Mouse (Mus musculus) embryonic facial prominence, embryonic 12.5 days (tissue): ENCODE data around the gene Aff3. TPM values are rescaled to one million over a fixed set of nuclear protein-coding genes. Genes with fewer than 3 reads are reported as not detected.

Source experiments
- ATAC-seq: fragments of 200-750 bp; cut with Nextera tagmentation; 2 replicates; pipeline ENCODE4 v1.8.0; 2017; ENCODE audit not compliant: insufficient number of reproducible peaks, insufficient read depth, low FRiP score, low TSS enrichment
- H3K27ac ChIP-seq: fragments of 300-500 bp; sonication (generic); 2 replicates; pipeline ENCODE4 v1.5.1; 2016; ENCODE audit warnings: mild to moderate bottlenecking
- H3K27me3 ChIP-seq: fragments of 300-500 bp; sonication (generic); 2 replicates; pipeline ENCODE4 v1.6.1; 2016; ENCODE audit warnings: mild to moderate bottlenecking, moderate library complexity
- H3K36me3 ChIP-seq: fragments of 300-500 bp; sonication (generic); 2 replicates; pipeline ENCODE4 v1.6.1; 2016; ENCODE audit warnings: mild to moderate bottlenecking
- H3K4me1 ChIP-seq: fragments of 300-500 bp; sonication (generic); 2 replicates; pipeline ENCODE4 v1.6.1; 2016
- H3K4me2 ChIP-seq: fragments of 300-500 bp; sonication (generic); replicated peaks from 2 replicates; pipeline ENCODE4 v1.6.1; 2016; ENCODE audit warnings: mild to moderate bottlenecking, moderate library complexity
- H3K4me3 ChIP-seq: fragments of 300-500 bp; sonication (generic); 2 replicates; pipeline ENCODE4 v1.5.1; 2016; ENCODE audit warnings: mild to moderate bottlenecking
- H3K9ac ChIP-seq: fragments of 300-500 bp; sonication (generic); 2 replicates; pipeline ENCODE4 v1.6.1; 2016; ENCODE audit warnings: mild to moderate bottlenecking, moderate library complexity
- H3K9me3 ChIP-seq: fragments of 300-500 bp; sonication (generic); 2 replicates; pipeline ENCODE4 v1.6.1; 2016; ENCODE audit warnings: mild to moderate bottlenecking, moderate library complexity
- WGBS: fragments of 180-500 bp; shearing (Covaris S2); methylation state at CpG from one replicate; pipeline ENCODE4 v1.1.7; 2016; 5-methylcytosine and 5-hydroxymethylcytosine counted together
- polyA plus RNA-seq: library from polyadenylated mRNA; unstranded; fragments of >200 nt; fragmentation: Nextera tagmentation; extraction: Ambion mirVana; gene quantifications from 2 replicates; pipeline ENCODE4 v1.2.1, GENCODE M21; 2016

Aff3 gene
- polyA plus RNA-seq, 1 experiment from 2014 or later, result 32.9 TPM

DNA sequence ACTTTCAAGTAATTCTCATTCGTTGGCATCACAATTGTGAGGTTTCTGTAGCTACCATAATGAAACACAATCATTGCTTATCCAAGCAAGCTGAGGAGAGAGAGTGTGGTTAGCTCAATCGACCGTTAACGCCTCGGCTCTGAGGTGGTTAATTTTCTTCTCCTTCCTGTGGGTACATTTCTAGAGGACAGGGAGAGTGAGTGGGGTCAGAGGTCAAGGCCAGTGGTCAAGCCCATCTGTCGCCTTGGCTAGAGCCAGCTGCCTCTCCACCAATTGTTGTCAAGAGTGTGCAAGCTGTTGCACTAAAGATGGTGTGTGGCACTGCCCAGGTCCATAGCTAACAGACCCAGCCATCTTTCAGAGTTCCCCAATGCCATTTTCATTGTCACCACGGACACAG is 14.7 kb downstream of the Aff3 start:
- Histone ChIP-seq H3K9me3 (no peaks in the 10 kb centered on the region), H3K9ac (no peak overlapping the region), H3K4me1 (0 out of 2 replicates have a peak, but pooled peaks cover 2% of the 10 kb centered on the region), H3K27ac (no peak overlapping the region), H3K4me3 (no peak overlapping the region), H3K4me2 (no peak overlapping the region), H3K27me3 (no peaks in the 10 kb centered on the region), H3K36me3 (no peaks in the 10 kb centered on the region)
- 52% methylated on average over 7 of the region's 7 CpGs for WGBS
- no peak for ATAC-seq

DNA sequence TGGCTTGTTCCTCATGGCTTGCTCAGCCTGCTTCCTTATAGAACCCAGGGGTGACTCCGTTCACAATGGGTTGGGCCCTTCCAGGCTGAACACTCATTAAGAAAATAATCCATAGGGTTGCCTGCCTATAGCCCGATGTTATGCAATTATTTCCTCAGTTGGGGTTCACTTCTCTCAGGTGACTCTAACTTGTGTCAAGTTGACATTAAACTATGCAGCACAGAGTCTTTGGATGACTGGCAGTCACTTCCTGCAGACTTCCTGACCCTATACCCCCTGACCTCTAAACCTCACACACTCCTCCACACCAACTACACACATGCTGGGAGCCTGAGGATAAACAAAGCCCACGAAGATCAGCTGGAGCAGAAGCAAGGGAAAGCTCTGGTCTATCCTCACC is 15.6 kb downstream of the Aff3 start:
- no peaks in the 10 kb centered on the region for H3K27me3 ChIP-seq
- no peaks in the 10 kb centered on the region for H3K9me3 ChIP-seq
- H3K4me1 ChIP-seq, result 0 out of 2 replicates have a peak, but pooled peaks cover 2% of the 10 kb centered on the region
- 37% methylated on average over 3 of the region's 3 CpGs for WGBS
- no peaks in the 10 kb centered on the region for H3K36me3 ChIP-seq
- no peak overlapping the region for H3K4me2 ChIP-seq
- no peak overlapping the region for H3K9ac ChIP-seq
- ATAC-seq, result no peak
- no peak overlapping the region for H3K27ac ChIP-seq
- no peak overlapping the region for H3K4me3 ChIP-seq

DNA sequence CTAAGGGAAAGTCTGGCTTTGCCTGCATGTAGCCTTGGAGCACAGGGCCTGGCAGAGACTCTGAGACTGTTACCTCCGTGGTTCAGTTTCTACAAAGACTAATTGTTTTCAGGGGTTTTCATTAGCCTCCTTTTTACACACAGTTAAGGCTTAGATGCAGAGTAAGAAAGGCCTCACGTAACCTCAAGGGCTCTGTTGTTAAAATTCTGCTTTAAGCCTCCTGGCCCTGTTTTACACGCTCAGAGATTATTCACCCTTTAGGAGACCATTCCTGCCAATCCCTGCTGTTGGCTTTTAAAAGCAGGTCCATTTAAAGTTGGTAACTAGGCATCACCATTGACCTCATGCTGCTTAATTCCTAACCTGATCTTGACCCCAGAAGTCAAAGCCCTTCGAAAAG is 22.5 kb downstream of the Aff3 start:
- ATAC-seq, result no peak
- Histone ChIP-seq H3K27ac (no peak overlapping the region), H3K4me2 (no peak overlapping the region), H3K9ac (no peak overlapping the region), H3K36me3 (no peaks in the 10 kb centered on the region), H3K4me3 (no peak overlapping the region), H3K27me3 (no peaks in the 10 kb centered on the region), H3K9me3 (no peaks in the 10 kb centered on the region), H3K4me1 (no peaks in the 10 kb centered on the region)
- WGBS, result 24% methylated on average over 4 of the region's 4 CpGs

- no peak for ATAC-seq
- H3K4me1 ChIP-seq, result 0 out of 2 replicates have a peak, but pooled peaks cover 4% of the 10 kb centered on the region
These were observed 25.1 kb downstream of the Aff3 start for GRCm38 (mm10) chr1:38639669-38640068.

DNA sequence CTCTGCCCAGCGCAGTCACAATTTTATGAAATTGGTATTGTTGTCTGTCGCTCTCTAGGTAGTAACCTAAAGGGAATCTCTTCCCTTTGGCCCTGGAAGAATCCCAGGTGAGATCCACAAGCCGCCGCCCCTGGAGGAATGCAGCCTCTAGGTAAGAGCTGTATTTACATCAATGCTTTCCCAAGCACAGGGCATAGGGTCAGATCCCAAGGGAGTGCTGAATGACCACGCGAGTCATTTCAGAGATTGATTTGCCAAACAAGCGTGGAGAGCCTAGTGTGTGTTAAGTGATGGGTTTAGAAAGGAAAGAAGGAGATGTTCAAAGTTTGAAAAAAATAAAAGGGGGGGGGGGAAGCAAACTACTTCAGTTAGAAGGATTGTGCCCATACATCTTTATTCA is 29.2 kb downstream of the Aff3 start:
- Histone ChIP-seq H3K27me3 (no peaks in the 10 kb centered on the region), H3K27ac (no peak overlapping the region), H3K4me1 (peaks cover 8% of the 10 kb centered on the region; the same call in 1 of the 2 replicates), H3K9ac (no peak overlapping the region), H3K4me3 (no peak overlapping the region), H3K9me3 (no peaks in the 10 kb centered on the region), H3K36me3 (no peaks in the 10 kb centered on the region), H3K4me2 (no peak overlapping the region)
- 44% methylated on average over 7 of the region's 7 CpGs for WGBS
- ATAC-seq, result no peak

More at GRCm38 (mm10) chr1:38639669-38640068, 25.1 kb downstream of the Aff3 start:
- no peak overlapping the region for H3K27ac ChIP-seq
- WGBS, result 81% methylated on average over 5 of the region's 5 CpGs
- H3K4me2 ChIP-seq, result no peak overlapping the region
- H3K4me3 ChIP-seq, result no peak overlapping the region
- no peaks in the 10 kb centered on the region for H3K9me3 ChIP-seq
- no peaks in the 10 kb centered on the region for H3K36me3 ChIP-seq
- no peak overlapping the region for H3K9ac ChIP-seq
- H3K27me3 ChIP-seq, result no peaks in the 10 kb centered on the region

GRCm38 (mm10) chr1:38634081-38634480 is 30.7 kb downstream of the Aff3 start:
- Histone ChIP-seq H3K36me3 (no peaks in the 10 kb centered on the region), H3K27ac (no peak overlapping the region), H3K4me3 (no peak overlapping the region), H3K27me3 (no peaks in the 10 kb centered on the region), H3K9ac (no peak overlapping the region), H3K4me1 (peaks cover 14% of the 10 kb centered on the region; the same call in 1 of the 2 replicates), H3K4me2 (no peak overlapping the region), H3K9me3 (no peaks in the 10 kb centered on the region)
- 89% methylated on average over 7 of the region's 7 CpGs for WGBS
- no peak for ATAC-seq

GRCm38 (mm10) chr1:38632461-38633180 is 32.1 kb downstream of the Aff3 start:
- Histone ChIP-seq H3K4me3 (no peak overlapping the region), H3K27ac (no peak overlapping the region), H3K4me1 (peaks cover 25% of the 10 kb centered on the region), H3K9ac (no peak overlapping the region), H3K27me3 (no peaks in the 10 kb centered on the region), H3K9me3 (no peaks in the 10 kb centered on the region), H3K36me3 (no peaks in the 10 kb centered on the region), H3K4me2 (no peak overlapping the region)
- ATAC-seq, result no peak
- 82% methylated on average over 16 of the region's 16 CpGs for WGBS

DNA sequence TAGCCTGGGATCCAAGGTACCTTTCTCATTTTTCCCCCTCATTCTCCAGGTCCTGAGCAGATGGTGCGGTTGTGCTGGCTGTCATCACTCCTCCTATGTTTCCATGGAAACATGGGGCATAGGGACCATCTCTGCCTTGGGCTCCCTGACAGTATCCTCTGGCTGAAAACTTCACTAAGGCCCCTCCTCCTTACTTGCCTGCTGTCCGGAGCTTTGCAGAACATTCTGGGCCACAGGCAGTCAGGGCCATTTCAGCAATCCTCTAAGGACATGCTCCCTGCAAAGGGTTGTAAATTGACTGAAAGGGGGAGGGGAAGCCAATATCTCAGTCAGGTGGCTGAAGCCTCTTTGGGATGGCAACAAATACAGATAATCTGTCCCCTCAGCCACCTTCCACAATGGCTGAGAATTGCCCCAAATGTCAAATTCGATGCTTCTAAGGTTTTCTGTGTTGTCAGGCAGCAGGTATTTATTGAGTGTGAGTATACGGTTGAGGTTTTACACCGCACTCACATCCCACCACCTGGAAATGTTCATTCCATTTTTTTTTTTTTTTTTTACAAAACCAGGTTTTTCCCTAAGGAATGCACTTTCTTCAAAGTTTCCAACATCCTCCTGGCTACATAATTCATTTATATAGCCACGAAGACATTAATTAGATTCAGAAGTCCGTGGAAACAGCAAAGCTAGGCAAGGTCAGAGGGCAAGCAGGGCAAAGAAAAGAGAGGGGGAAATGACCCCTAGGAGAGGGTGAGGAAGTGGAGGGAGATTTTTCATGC is 33.1 kb downstream of the Aff3 start:
- Histone ChIP-seq H3K27ac (no peak overlapping the region), H3K9ac (no peak overlapping the region), H3K9me3 (no peaks in the 10 kb centered on the region), H3K4me3 (no peak overlapping the region), H3K4me1 (peaks cover 25% of the 10 kb centered on the region), H3K27me3 (no peaks in the 10 kb centered on the region), H3K36me3 (no peaks in the 10 kb centered on the region), H3K4me2 (no peak overlapping the region)
- 20% methylated on average over 7 of the region's 7 CpGs for WGBS
- ATAC-seq, result no peak

GRCm38 (mm10) chr1:38628901-38629585 is 35.7 kb downstream of the Aff3 start:
- H3K27ac ChIP-seq, result peak overlapping the region; percentile 97
- no peaks in the 10 kb centered on the region for H3K27me3 ChIP-seq
- H3K9me3 ChIP-seq, result no peaks in the 10 kb centered on the region
- H3K4me1 ChIP-seq, result peaks cover 39% of the 10 kb centered on the region
- no peak overlapping the region for H3K9ac ChIP-seq
- H3K36me3 ChIP-seq, result no peaks in the 10 kb centered on the region
- H3K4me3 ChIP-seq, result no peak overlapping the region
- no peak overlapping the region for H3K4me2 ChIP-seq
- no peak for ATAC-seq
- 27% methylated on average over 11 of the region's 11 CpGs for WGBS

- WGBS, result 17% methylated on average over 8 of the region's 8 CpGs
- Histone ChIP-seq H3K9ac (peak overlapping the region; percentile 89), H3K4me1 (peaks cover 39% of the 10 kb centered on the region), H3K4me3 (peak overlapping the region; percentile 88; the same call in 1 of the 2 replicates), H3K9me3 (no peaks in the 10 kb centered on the region), H3K36me3 (no peaks in the 10 kb centered on the region), H3K27ac (peak overlapping the region; percentile 97), H3K27me3 (no peaks in the 10 kb centered on the region), H3K4me2 (peak overlapping the region; percentile 70)
- peak; percentile 41; the same call in 1 of the 2 replicates for ATAC-seq
These were observed 36.3 kb downstream of the Aff3 start for GRCm38 (mm10) chr1:38628426-38628825.

DNA sequence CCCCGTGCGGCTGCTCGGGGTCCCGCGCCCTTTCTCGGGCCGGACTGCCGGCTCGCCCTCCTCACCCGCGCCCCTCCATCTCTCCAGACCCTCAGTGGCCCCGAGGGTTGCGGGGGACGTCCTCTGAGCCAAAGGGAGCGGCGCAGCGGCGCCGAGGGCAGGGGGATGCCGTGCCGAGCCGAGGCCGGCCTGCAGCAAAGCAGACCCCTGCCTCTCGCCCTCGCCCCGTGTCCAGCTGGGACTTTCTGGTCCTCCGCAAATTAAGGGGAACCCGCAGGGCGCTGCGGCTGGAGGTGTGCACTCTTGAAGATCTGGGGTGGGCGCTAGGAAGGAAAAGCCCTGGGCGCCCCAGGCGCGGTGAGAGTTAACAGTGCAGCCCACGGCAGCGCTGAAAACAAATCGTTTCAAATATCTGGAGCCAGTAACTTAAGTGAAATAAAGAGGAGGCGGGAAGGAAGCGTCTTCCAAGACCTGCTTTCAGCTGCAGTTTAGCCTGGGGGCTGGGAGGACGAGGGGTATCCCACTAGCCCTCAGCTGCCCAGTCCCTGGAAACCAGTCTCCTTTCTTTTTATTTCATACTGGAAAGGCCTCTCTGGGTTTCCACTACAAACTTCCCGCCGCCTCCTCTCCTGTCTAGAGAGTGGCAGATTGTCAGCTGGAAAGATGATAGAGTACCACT is 36.9 kb downstream of the Aff3 start:
- WGBS, result under 1% methylated on average over 39 of the region's 42 CpGs
- peak overlapping the region; percentile 88 for H3K4me3 ChIP-seq
- H3K4me1 ChIP-seq, result peaks cover 39% of the 10 kb centered on the region
- peak overlapping the region; percentile 97 for H3K27ac ChIP-seq
- ATAC-seq, result peak; percentile 49
- peak overlapping the region; percentile 89 for H3K9ac ChIP-seq
- no peaks in the 10 kb centered on the region for H3K9me3 ChIP-seq
- H3K36me3 ChIP-seq, result 0 out of 2 replicates have a peak, but pooled peaks cover 3% of the 10 kb centered on the region
- H3K4me2 ChIP-seq, result peak overlapping the region; percentile 70
- H3K27me3 ChIP-seq, result no peaks in the 10 kb centered on the region
